In genomic region chr9:108925897-108926296, GRCm38 (mm10) we compare ENCODE assay signal across 27 mouse cellular contexts. TPM values are rescaled to one million over a fixed set of nuclear protein-coding genes. Genes with fewer than 3 reads are reported as not detected.
A peak's percentile ranks its signal among the peaks of the same experiment; 100 is the strongest.
DNase-seq lines count a peak whose midpoint lies in the region; ATAC-seq and TF ChIP-seq lines count a peak whose summit lies in the region.
"Had no signal": no experiment of that assay in that cellular context is flagged by ENCODE, and none has a peak within 500 bp of the region (broad histone marks: within the 10 kb centered on the region; RNA-seq: fewer than 3 reads in every experiment).

No protein-coding gene starts in this region.

- H3K4me3 ChIP-seq in liver, embryonic 16.5 days (ENCODE audit: low read depth, low read length): no peak overlapping the region
- no peak overlapping the region for H3K4me3 ChIP-seq in liver, postnatal 0 days (ENCODE audit: low read depth, low read length)
- H3K4me3 ChIP-seq in intestine, embryonic 15.5 days (replicated peaks): no peak overlapping the region
- no peak overlapping the region for H3K4me3 ChIP-seq in gastrocnemius, adult 2 months
- H3K4me3 ChIP-seq: forebrain, embryonic 13.5 days; heart, adult 2 months; limb, embryonic 13.5 days; liver, embryonic 15.5 days; megakaryocyte, embryonic 14.5 days; midbrain, embryonic 15.5 days; neural tube, embryonic 15.5 days had no signal

- intact Hi-C loops in gastrocnemius, adult 2 months (cut with DNase I): no loop called here

- H3K27me3 ChIP-seq in liver, embryonic 16.5 days (ENCODE audit: control insufficient read depth, insufficient read depth, low read depth, low read length): 0 out of 2 replicates have a peak, but pooled peaks cover 2% of the 10 kb centered on the region
- H3K27me3 ChIP-seq in liver, postnatal 0 days (ENCODE audit: insufficient read depth, low read length): no peaks in the 10 kb centered on the region
- H3K27me3 ChIP-seq in intestine, embryonic 15.5 days (replicated peaks): 0 out of 2 replicates have a peak, but pooled peaks cover 2% of the 10 kb centered on the region
- H3K27me3 ChIP-seq: forebrain, embryonic 13.5 days; limb, embryonic 13.5 days; liver, embryonic 15.5 days; midbrain, embryonic 15.5 days; neural tube, embryonic 15.5 days had no signal

- no peaks in the 10 kb centered on the region for H3K36me3 ChIP-seq in liver, embryonic 16.5 days (ENCODE audit: control insufficient read depth, insufficient read depth)
- no peaks in the 10 kb centered on the region for H3K36me3 ChIP-seq in liver, postnatal 0 days (replicated peaks; ENCODE audit: insufficient read depth, low read length)
- H3K36me3 ChIP-seq in intestine, embryonic 15.5 days: no peaks in the 10 kb centered on the region
- H3K36me3 ChIP-seq: limb, embryonic 13.5 days; liver, embryonic 15.5 days; midbrain, embryonic 15.5 days; neural tube, embryonic 15.5 days had no signal

- WGBS in liver, embryonic 16.5 days (ENCODE audit: insufficient replicate concordance): 46% methylated on average over 8 of the region's 8 CpGs
- WGBS in liver, postnatal 0 days (ENCODE audit: insufficient replicate concordance): 46% methylated on average over 8 of the region's 8 CpGs
- WGBS in intestine, embryonic 15.5 days: 48% methylated on average over 8 of the region's 8 CpGs

- TF ChIP-seq EP300 in liver, postnatal 0 days (IDR thresholded peaks at IDR 0.05; ENCODE audit: low read depth): no peak

- ATAC-seq in liver, embryonic 16.5 days (ENCODE audit: low read depth): 0 out of 2 replicates have a peak, but pooled peaks have one; percentile 30
- ATAC-seq in liver, postnatal 0 days: no peak; the same call in 1 of the 2 replicates
- peak; percentile 93 for ATAC-seq in intestine, embryonic 15.5 days
- ATAC-seq: forebrain, embryonic 13.5 days; hindbrain, postnatal 0 days; midbrain, embryonic 15.5 days had no signal

- no peaks in the 10 kb centered on the region for H3K9me3 ChIP-seq in liver, embryonic 16.5 days (replicated peaks; ENCODE audit: control insufficient read depth, low read length)
- no peaks in the 10 kb centered on the region for H3K9me3 ChIP-seq in liver, postnatal 0 days (ENCODE audit: low read length)
- no peaks in the 10 kb centered on the region for H3K9me3 ChIP-seq in intestine, embryonic 15.5 days
- H3K9me3 ChIP-seq: forebrain, embryonic 13.5 days; limb, embryonic 13.5 days; liver, embryonic 15.5 days; megakaryocyte, embryonic 14.5 days; midbrain, embryonic 15.5 days; neural tube, embryonic 15.5 days had no signal

- H3K27ac ChIP-seq in liver, embryonic 16.5 days (ENCODE audit: low read length): no peak overlapping the region
- no peak overlapping the region for H3K27ac ChIP-seq in liver, postnatal 0 days (ENCODE audit: low read depth)
- no peak overlapping the region for H3K27ac ChIP-seq in intestine, embryonic 15.5 days
- H3K27ac ChIP-seq in gastrocnemius, adult 2 months: no peak overlapping the region
- H3K27ac ChIP-seq: forebrain, embryonic 13.5 days; heart, adult 2 months; hindbrain, postnatal 0 days; limb, embryonic 13.5 days; liver, embryonic 15.5 days; midbrain, embryonic 15.5 days; neural tube, embryonic 15.5 days had no signal

- H3K4me1 ChIP-seq in liver, embryonic 16.5 days (ENCODE audit: control insufficient read depth, low read depth, low read length): no peaks in the 10 kb centered on the region; the same call in 1 of the 2 replicates
- H3K4me1 ChIP-seq in liver, postnatal 0 days (ENCODE audit: insufficient read depth): no peaks in the 10 kb centered on the region
- H3K4me1 ChIP-seq in intestine, embryonic 15.5 days (replicated peaks): peaks cover 5% of the 10 kb centered on the region; the same call in 1 of the 2 replicates
- H3K4me1 ChIP-seq: forebrain, embryonic 13.5 days; limb, embryonic 13.5 days; liver, embryonic 15.5 days; megakaryocyte, embryonic 14.5 days; midbrain, embryonic 15.5 days; neural tube, embryonic 15.5 days had no signal

- no peak for TF ChIP-seq CTCF in liver, postnatal 0 days (IDR thresholded peaks at IDR 0.05; ENCODE audit: low read depth)
- no peak for TF ChIP-seq CTCF in gastrocnemius, adult 2 months (IDR thresholded peaks at IDR 0.05)

- DNase-seq in kidney, adult 11 months: peak; percentile 28
- no peak for DNase-seq in kidney, adult 18-20 months
- DNase-seq in liver, postnatal 0 days: no peak
- no peak for DNase-seq in heart, adult 8-10 months (ENCODE audit: low spot score)
- no peak for DNase-seq in gastrocnemius, adult 2 months
- DNase-seq: B cell, adult 2 months; cerebellum, adult 8-10 months; gastrocnemius, postnatal 10 days; heart, adult 2 months; lung, postnatal 10 days; right cerebral cortex, postnatal 25 days; thymus, adult 2 months had no signal

- no peak overlapping the region for H3K9ac ChIP-seq in liver, embryonic 16.5 days (ENCODE audit: low read depth, low read length)
- H3K9ac ChIP-seq in liver, postnatal 0 days (replicated peaks): no peak overlapping the region
- no peak overlapping the region for H3K9ac ChIP-seq in intestine, embryonic 15.5 days
- H3K9ac ChIP-seq: forebrain, embryonic 13.5 days; limb, embryonic 13.5 days; liver, embryonic 15.5 days; midbrain, embryonic 15.5 days; neural tube, embryonic 15.5 days had no signal

- H3K4me2 ChIP-seq in liver, embryonic 16.5 days (ENCODE audit: low read depth, low read length): no peak overlapping the region
- H3K4me2 ChIP-seq in liver, postnatal 0 days (ENCODE audit: low read depth, low read length): no peak overlapping the region
- no peak overlapping the region for H3K4me2 ChIP-seq in intestine, embryonic 15.5 days (replicated peaks)
- H3K4me2 ChIP-seq: forebrain, embryonic 13.5 days; limb, embryonic 13.5 days; liver, embryonic 15.5 days; midbrain, embryonic 15.5 days; neural tube, embryonic 15.5 days had no signal

RNA-seq across cellular contexts. Expression of gene Uqcrc1, which starts 10.5 kb away (rescaled TPM):
- 299 and 310 TPM in 2 replicates for polyA plus RNA-seq in liver, embryonic 16.5 days (2015; fragmentation: Nextera tagmentation; extraction: Ambion mirVana)
- 333 and 345 TPM in 2 replicates for polyA plus RNA-seq in liver, postnatal 0 days (2015; fragmentation: Nextera tagmentation; extraction: Ambion mirVana)
- 568 and 640 TPM in 2 replicates for polyA plus RNA-seq in intestine, embryonic 15.5 days (2015; fragmentation: Nextera tagmentation; extraction: Ambion mirVana)
- total RNA-seq in heart, adult 8-10 months (2022): 1,000 to 10,000 TPM; 2,127 to 2,243 (median 2,213) TPM
- total RNA-seq in gastrocnemius, adult 2 months (2021): 1,000 to 10,000 TPM in 1 of 2 experiments, 100 to 1,000 TPM in 1; 834 to 1,182 TPM

RNA-seq across cellular contexts. Expression of gene Tmem89, which starts 11.5 kb away (rescaled TPM):
- polyA plus RNA-seq in liver, embryonic 16.5 days (2015; fragmentation: Nextera tagmentation; extraction: Ambion mirVana): not detected in 2 replicates
- polyA plus RNA-seq in liver, postnatal 0 days (2015; fragmentation: Nextera tagmentation; extraction: Ambion mirVana): not detected in 2 replicates
- 0.34 TPM in 1 of 2 replicates, not detected in the other for polyA plus RNA-seq in intestine, embryonic 15.5 days (2015; fragmentation: Nextera tagmentation; extraction: Ambion mirVana)
- total RNA-seq in heart, adult 8-10 months (2022): under 1 TPM in 1 of 4 experiments, not detected in 3; 0.28 TPM
- total RNA-seq in gastrocnemius, adult 2 months (2021): not detected
- total RNA-seq: gastrocnemius, postnatal 10 days; heart, adult 2 months; left cerebral cortex, postnatal 14 days had no signal
- polyA plus RNA-seq: embryonic facial prominence, embryonic 11.5 days; forebrain, embryonic 13.5 days; heart, embryonic 16.5 days; limb, embryonic 13.5 days; liver, embryonic 15.5 days; neural tube, embryonic 15.5 days; urinary bladder, adult 2 months had no signal

RNA-seq across cellular contexts. Expression of gene Col7a1, which starts 27.5 kb away (rescaled TPM):
- polyA plus RNA-seq in liver, embryonic 16.5 days (2015; fragmentation: Nextera tagmentation; extraction: Ambion mirVana): 0.19 and 0.46 TPM in 2 replicates
- polyA plus RNA-seq in liver, postnatal 0 days (2015; fragmentation: Nextera tagmentation; extraction: Ambion mirVana): 0.05 and 0.13 TPM in 2 replicates
- polyA plus RNA-seq in intestine, embryonic 15.5 days (2015; fragmentation: Nextera tagmentation; extraction: Ambion mirVana): 0.85 and 2.4 TPM in 2 replicates
- total RNA-seq in heart, adult 8-10 months (2022): under 1 TPM; 0.31 to 0.49 (median 0.32) TPM
- total RNA-seq in gastrocnemius, adult 2 months (2021): 1 to 10 TPM in 1 of 2 experiments, under 1 TPM in 1; 0.95 to 3.0 TPM
- total RNA-seq: hematopoietic stem cell, adult 5-6 weeks had no signal

RNA-seq across cellular contexts. Expression of gene Ucn2, which starts 59.9 kb away (rescaled TPM):
- polyA plus RNA-seq in liver, embryonic 16.5 days (2015; fragmentation: Nextera tagmentation; extraction: Ambion mirVana): not detected in 2 replicates
- polyA plus RNA-seq in liver, postnatal 0 days (2015; fragmentation: Nextera tagmentation; extraction: Ambion mirVana): not detected in 2 replicates
- polyA plus RNA-seq in intestine, embryonic 15.5 days (2015; fragmentation: Nextera tagmentation; extraction: Ambion mirVana): not detected in 2 replicates
- total RNA-seq in heart, adult 8-10 months (2022): not detected
- total RNA-seq in gastrocnemius, adult 2 months (2021): 1 to 10 TPM in 1 of 2 experiments, under 1 TPM in 1; 0.47 to 1.1 TPM
- total RNA-seq: heart, adult 2 months; hematopoietic stem cell, adult 5-6 weeks; hindbrain, postnatal 0 days; layer of hippocampus, postnatal 25 days; left cerebral cortex, postnatal 14 days had no signal
- polyA plus RNA-seq: embryonic facial prominence, embryonic 11.5 days; forebrain, embryonic 13.5 days; heart, adult 2 months; heart, embryonic 16.5 days; hindbrain, postnatal 0 days; midbrain, embryonic 15.5 days; neural tube, embryonic 15.5 days had no signal
